Mouse (Mus musculus): ENCODE results near the gene Glipr1. TPM values are rescaled to one million over a fixed set of nuclear protein-coding genes. Genes with fewer than 3 reads are reported as not detected.
"Not testable (repeated sequence)": the region's sequence is repeated elsewhere in the genome, so short reads cannot be mapped to it uniquely, and the experiment has no call there.

Glipr1 gene
- 3.3 and 23.9 TPM in 2 replicates for total RNA-seq (2012; rRNA removed)

DNA sequence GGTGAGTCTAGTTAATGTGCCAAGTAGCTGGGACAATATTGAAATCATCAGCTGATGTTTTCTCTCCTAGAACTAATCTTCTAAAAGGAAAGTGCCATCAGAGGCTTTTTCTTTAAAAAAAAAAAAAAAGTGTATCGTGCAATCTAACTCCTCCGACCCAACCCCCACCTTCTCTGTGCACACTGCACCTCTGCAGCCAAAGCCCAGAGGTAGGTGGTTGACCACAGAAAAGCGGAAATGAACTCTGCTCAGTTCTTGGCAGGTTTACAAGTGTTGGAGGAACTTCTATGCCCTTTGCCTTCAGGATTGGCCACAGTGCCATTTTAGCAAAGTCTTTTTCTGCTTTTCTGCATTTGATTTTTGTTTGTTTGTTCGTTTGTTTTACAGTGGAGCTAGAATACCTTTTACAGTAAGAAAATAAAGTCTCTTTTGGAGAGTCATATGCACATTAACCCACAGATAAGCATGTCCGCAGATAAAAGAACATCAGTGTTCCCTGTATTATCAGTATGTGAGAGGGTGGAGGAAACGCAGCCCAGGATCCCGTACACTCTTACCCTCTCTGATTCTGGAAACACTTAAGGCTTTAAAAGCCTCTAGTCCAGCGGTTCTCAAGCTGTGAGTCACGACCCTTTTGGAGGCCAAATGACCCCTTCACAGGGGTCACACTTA, at the start of gene Glipr1:
Glipr1 (minus strand) TSS at position 88 of the 672 bp plus-strand sequence.
- in situ Hi-C loops (cut with MboI; ENCODE audit: low sequenced_read_pairs in 2 of 2, unreplicated experiment in 2 of 2) = no loop called here
- H3K9me3 ChIP-seq (ENCODE audit: control insufficient read depth, insufficient read depth, low read depth, low read length) = no peaks in the 10 kb centered on the region
- H3K36me3 ChIP-seq (ENCODE audit: control insufficient read depth, insufficient read depth, low read length, poor library complexity, severe bottlenecking) = no peaks in the 10 kb centered on the region
- DNase-seq (ENCODE audit: low read depth, low spot score) = no peak
- H3K27ac ChIP-seq (ENCODE audit: insufficient read depth, low read depth, low read length, poor library complexity, severe bottlenecking) = no peak within 1 kb of the TSS
- no peak for TF ChIP-seq ZC3H11A (IDR thresholded peaks at IDR 0.05; ENCODE audit: borderline replicate concordance, low read depth, low read length)
- no peak for TF ChIP-seq CHD2 (IDR thresholded peaks at IDR 0.05; ENCODE audit: low read depth, low read length)
- TF ChIP-seq MAFK (IDR thresholded peaks at IDR 0.05; ENCODE audit: insufficient read depth, low read depth, low read length) = no peak
- TF ChIP-seq ZNF384 (IDR thresholded peaks at IDR 0.05; ENCODE audit: low read depth, low read length) = no peak
- no peak for TF ChIP-seq HCFC1 (IDR thresholded peaks at IDR 0.05; ENCODE audit: borderline replicate concordance, insufficient read depth, low read length)
- no peak within 1 kb of the TSS for H3K9ac ChIP-seq (ENCODE audit: insufficient read depth, low read depth, low read length, poor library complexity, severe bottlenecking)
- H3K4me3 ChIP-seq (ENCODE audit: insufficient read depth in 1 of 2, low read depth in 1 of 2, low read length in 2 of 2, poor library complexity in 1 of 2, severe bottlenecking in 1 of 2) = no peak within 1 kb of the TSS
- H3K4me1 ChIP-seq (ENCODE audit: control insufficient read depth in 2 of 2, insufficient read depth in 2 of 2, low read length in 2 of 2, poor library complexity in 1 of 2) = no peaks in the 10 kb centered on the region

DNA sequence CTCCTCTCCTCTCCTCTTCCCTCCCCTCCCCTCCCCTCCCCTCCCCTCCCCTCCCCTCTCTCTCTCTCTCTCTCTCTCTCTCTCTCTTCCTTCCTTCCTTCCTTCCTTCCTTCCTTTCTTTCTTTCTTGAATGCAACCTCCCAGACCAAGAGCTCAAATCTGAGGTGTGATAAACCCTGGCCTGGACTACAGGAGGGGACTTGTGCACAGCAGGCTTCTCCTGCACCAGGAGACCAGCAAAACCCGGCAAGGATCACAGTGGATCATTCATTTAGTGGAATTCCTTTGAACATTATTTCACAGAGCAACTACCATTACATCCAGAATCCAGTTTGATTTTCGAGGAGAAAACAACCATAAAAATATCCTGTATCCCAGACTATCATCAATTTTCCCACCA, 49.5 kb upstream of the Glipr1 start:
- DNase-seq (ENCODE audit: low read depth, low spot score); H3K36me3 ChIP-seq (ENCODE audit: control insufficient read depth, insufficient read depth, low read length, poor library complexity, severe bottlenecking); H3K9ac ChIP-seq (ENCODE audit: insufficient read depth, low read depth, low read length, poor library complexity, severe bottlenecking); H3K27ac ChIP-seq (ENCODE audit: insufficient read depth, low read depth, low read length, poor library complexity, severe bottlenecking); H3K9me3 ChIP-seq (ENCODE audit: control insufficient read depth, insufficient read depth, low read depth, low read length); in situ Hi-C loops (cut with MboI; ENCODE audit: low sequenced_read_pairs in 2 of 2, unreplicated experiment in 2 of 2); H3K4me3 ChIP-seq (ENCODE audit: insufficient read depth in 1 of 2, low read depth in 1 of 2, low read length in 2 of 2, poor library complexity in 1 of 2, severe bottlenecking in 1 of 2); H3K4me1 ChIP-seq (ENCODE audit: control insufficient read depth in 2 of 2, insufficient read depth in 2 of 2, low read length in 2 of 2, poor library complexity in 1 of 2): not testable (repeated sequence)

DNA sequence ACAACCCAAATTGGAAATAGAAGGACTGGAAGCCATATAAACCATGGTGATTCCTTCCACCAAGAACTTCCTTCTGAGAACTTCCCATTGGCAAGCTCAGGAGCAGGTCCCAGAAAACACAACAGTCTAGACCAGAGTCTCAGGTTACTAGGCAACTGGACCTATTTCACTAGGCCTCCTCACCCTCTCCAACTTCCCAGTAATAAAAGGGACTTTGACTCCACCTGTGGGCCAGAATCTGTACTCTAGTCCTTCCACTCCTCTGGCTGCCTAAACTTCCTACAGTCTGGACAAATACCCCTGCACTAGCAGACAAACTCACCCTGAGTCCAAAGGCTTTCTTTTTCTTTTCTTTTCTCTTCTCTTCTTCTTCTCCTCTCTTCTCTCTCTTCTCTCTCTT, 48.8 kb upstream of the Glipr1 start:
- no peak for DNase-seq (ENCODE audit: low read depth, low spot score)
- H3K4me3 ChIP-seq (ENCODE audit: insufficient read depth in 1 of 2, low read depth in 1 of 2, low read length in 2 of 2, poor library complexity in 1 of 2, severe bottlenecking in 1 of 2) = no peak overlapping the region
- H3K9me3 ChIP-seq (ENCODE audit: control insufficient read depth, insufficient read depth, low read depth, low read length) = no peaks in the 10 kb centered on the region
- H3K36me3 ChIP-seq (ENCODE audit: control insufficient read depth, insufficient read depth, low read length, poor library complexity, severe bottlenecking) = no peaks in the 10 kb centered on the region
- H3K27ac ChIP-seq (ENCODE audit: insufficient read depth, low read depth, low read length, poor library complexity, severe bottlenecking) = no peak overlapping the region
- H3K4me1 ChIP-seq (ENCODE audit: control insufficient read depth in 2 of 2, insufficient read depth in 2 of 2, low read length in 2 of 2, poor library complexity in 1 of 2) = no peaks in the 10 kb centered on the region
- TF ChIP-seq HCFC1 (IDR thresholded peaks at IDR 0.05; ENCODE audit: borderline replicate concordance, insufficient read depth, low read length) (no peak), ZC3H11A (IDR thresholded peaks at IDR 0.05; ENCODE audit: borderline replicate concordance, low read depth, low read length) (no peak), CHD2 (IDR thresholded peaks at IDR 0.05; ENCODE audit: low read depth, low read length) (no peak), ZNF384 (IDR thresholded peaks at IDR 0.05; ENCODE audit: low read depth, low read length) (no peak), MAFK (IDR thresholded peaks at IDR 0.05; ENCODE audit: insufficient read depth, low read depth, low read length) (no peak)
- in situ Hi-C loops (cut with MboI; ENCODE audit: low sequenced_read_pairs in 2 of 2, unreplicated experiment in 2 of 2) = no loop called here
- H3K9ac ChIP-seq (ENCODE audit: insufficient read depth, low read depth, low read length, poor library complexity, severe bottlenecking) = no peak overlapping the region

DNA sequence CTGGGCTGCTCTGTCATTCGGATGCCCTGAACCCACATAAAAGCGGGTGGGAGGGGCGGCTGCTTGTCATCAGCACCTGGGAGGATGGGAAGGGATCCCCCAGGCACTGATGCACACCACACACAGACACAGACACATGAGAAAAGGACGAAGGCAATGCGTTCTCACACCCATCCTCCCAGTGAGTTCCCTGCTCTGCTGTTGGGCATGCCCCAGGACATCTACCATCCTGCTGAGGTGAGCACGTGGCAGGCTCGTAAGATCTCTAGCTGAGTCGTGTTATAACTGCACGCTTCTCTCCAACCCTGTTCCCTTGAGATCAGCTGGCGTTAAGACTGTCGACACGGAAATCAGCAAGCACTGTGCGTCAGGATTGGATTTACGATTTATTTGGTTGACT, 41.9 kb upstream of the Glipr1 start:
- DNase-seq (ENCODE audit: low read depth, low spot score); H3K4me3 ChIP-seq (ENCODE audit: insufficient read depth in 1 of 2, low read depth in 1 of 2, low read length in 2 of 2, poor library complexity in 1 of 2, severe bottlenecking in 1 of 2); in situ Hi-C loops (cut with MboI; ENCODE audit: low sequenced_read_pairs in 2 of 2, unreplicated experiment in 2 of 2); H3K36me3 ChIP-seq (ENCODE audit: control insufficient read depth, insufficient read depth, low read length, poor library complexity, severe bottlenecking); H3K9me3 ChIP-seq (ENCODE audit: control insufficient read depth, insufficient read depth, low read depth, low read length); H3K4me1 ChIP-seq (ENCODE audit: control insufficient read depth in 2 of 2, insufficient read depth in 2 of 2, low read length in 2 of 2, poor library complexity in 1 of 2); H3K27ac ChIP-seq (ENCODE audit: insufficient read depth, low read depth, low read length, poor library complexity, severe bottlenecking); H3K9ac ChIP-seq (ENCODE audit: insufficient read depth, low read depth, low read length, poor library complexity, severe bottlenecking): not testable (repeated sequence)

DNA sequence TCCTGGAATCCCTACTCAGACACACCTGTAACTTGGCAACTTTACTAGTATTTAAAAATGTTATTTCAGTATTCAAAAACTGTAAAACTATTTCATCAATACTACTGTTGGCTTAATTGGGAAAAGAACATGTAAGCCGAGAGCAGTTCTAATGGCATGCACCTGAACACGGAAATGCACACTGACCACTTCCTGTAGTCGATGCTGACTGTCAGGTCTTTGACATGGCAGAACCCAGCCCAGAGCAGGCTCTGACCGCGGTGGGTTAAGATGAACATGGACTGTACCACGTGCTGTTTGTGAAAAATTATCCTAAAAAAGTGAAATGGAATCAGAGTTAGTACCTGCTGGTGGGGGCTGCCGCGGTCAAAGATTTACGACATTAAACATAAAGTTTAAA, 41.1 kb upstream of the Glipr1 start:
- H3K4me3 ChIP-seq (ENCODE audit: insufficient read depth in 1 of 2, low read depth in 1 of 2, low read length in 2 of 2, poor library complexity in 1 of 2, severe bottlenecking in 1 of 2); H3K4me1 ChIP-seq (ENCODE audit: control insufficient read depth in 2 of 2, insufficient read depth in 2 of 2, low read length in 2 of 2, poor library complexity in 1 of 2); H3K9ac ChIP-seq (ENCODE audit: insufficient read depth, low read depth, low read length, poor library complexity, severe bottlenecking); H3K36me3 ChIP-seq (ENCODE audit: control insufficient read depth, insufficient read depth, low read length, poor library complexity, severe bottlenecking); in situ Hi-C loops (cut with MboI; ENCODE audit: low sequenced_read_pairs in 2 of 2, unreplicated experiment in 2 of 2); DNase-seq (ENCODE audit: low read depth, low spot score); H3K27ac ChIP-seq (ENCODE audit: insufficient read depth, low read depth, low read length, poor library complexity, severe bottlenecking); H3K9me3 ChIP-seq (ENCODE audit: control insufficient read depth, insufficient read depth, low read depth, low read length): not testable (repeated sequence)

DNA sequence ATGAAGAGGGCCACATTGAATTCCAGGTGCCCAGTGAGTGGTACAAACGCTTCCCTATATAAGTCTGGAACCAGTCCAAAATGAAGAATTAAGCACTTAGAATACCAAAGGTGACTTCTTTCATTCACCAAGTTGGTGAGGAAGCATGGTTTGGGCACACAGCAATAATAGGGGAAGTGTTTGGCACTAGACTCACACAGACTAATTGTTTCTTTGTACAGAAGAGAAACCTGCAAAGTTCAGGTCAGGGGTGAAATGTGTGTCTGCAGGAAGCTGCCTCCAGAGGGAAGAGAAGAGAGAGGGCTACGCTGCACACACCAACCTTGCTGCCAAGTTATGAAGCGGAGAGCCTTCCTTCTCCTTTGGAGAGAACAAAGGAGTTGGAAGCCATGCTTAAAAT, 26.3 kb upstream of the Glipr1 start:
- H3K36me3 ChIP-seq (ENCODE audit: control insufficient read depth, insufficient read depth, low read length, poor library complexity, severe bottlenecking); H3K9ac ChIP-seq (ENCODE audit: insufficient read depth, low read depth, low read length, poor library complexity, severe bottlenecking); H3K27ac ChIP-seq (ENCODE audit: insufficient read depth, low read depth, low read length, poor library complexity, severe bottlenecking); H3K4me1 ChIP-seq (ENCODE audit: control insufficient read depth in 2 of 2, insufficient read depth in 2 of 2, low read length in 2 of 2, poor library complexity in 1 of 2); H3K9me3 ChIP-seq (ENCODE audit: control insufficient read depth, insufficient read depth, low read depth, low read length); DNase-seq (ENCODE audit: low read depth, low spot score); H3K4me3 ChIP-seq (ENCODE audit: insufficient read depth in 1 of 2, low read depth in 1 of 2, low read length in 2 of 2, poor library complexity in 1 of 2, severe bottlenecking in 1 of 2); in situ Hi-C loops (cut with MboI; ENCODE audit: low sequenced_read_pairs in 2 of 2, unreplicated experiment in 2 of 2): not testable (repeated sequence)

Measured in ES-E14 (cell line).